Mouse (Mus musculus): ENCODE data around the gene Nsmce1. TPM values are rescaled to one million over a fixed set of nuclear protein-coding genes. Genes with fewer than 3 reads are reported as not detected.

The Nsmce1 gene
- polyA plus RNA-seq (2016; fragmentation: Nextera tagmentation; extraction: Ambion mirVana), result 114 and 122 TPM in 2 replicates

DNA sequence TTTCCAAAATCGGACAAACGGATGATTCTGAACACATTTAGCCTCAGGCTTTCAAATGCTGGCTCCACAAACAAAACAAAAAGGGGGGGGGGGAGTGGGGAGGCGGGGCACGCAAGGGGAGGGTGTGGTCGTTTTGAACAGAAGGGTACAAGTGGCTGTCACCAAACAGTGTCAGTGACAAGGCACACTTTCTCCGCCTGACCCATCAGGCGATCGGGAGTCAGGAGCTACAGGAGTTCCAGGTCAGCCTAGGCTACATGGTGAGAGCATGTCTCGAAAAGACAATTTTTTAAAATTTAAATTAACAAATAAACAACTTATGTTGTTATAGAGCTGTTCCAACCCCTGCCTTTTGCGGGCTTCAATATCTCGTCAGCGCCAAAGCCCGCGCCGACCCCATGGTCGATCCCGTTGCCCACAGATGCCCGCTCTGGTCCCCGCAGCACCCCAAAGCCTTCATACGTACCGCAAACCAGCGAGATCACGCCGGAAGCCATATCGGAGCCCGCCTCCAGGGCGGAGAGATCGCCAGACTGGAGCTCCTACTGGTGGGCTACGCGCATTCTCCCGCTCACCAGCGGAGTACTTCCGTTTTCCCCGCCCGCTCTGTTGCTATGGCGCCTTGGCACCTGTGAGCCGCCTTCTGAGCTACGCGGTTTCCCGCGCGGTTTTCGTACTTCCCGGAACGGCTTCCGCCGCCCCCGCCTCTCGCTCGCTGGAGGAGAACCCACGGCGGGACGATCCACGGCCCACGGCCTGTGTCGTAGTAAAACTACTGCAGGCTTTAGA is at the start of gene Nsmce1:
Gene Nsmce1 (minus strand): TSS at position 650 of the 789 bp plus-strand sequence.
- H3K27ac ChIP-seq, result peak within 1 kb of the TSS; percentile 88
- H3K4me3 ChIP-seq (replicated peaks), result peak within 1 kb of the TSS; percentile 58
- no peaks in the 10 kb centered on the region for H3K9me3 ChIP-seq
- H3K9ac ChIP-seq (replicated peaks), result peak within 1 kb of the TSS; percentile 71
- under 1% methylated on average over 56 of the region's 56 CpGs for WGBS
- H3K4me2 ChIP-seq, result peak within 1 kb of the TSS; percentile 74
- no peaks in the 10 kb centered on the region for H3K27me3 ChIP-seq
- H3K36me3 ChIP-seq, result peaks cover 3% of the 10 kb centered on the region; the same call in 1 of the 2 replicates
- ATAC-seq (ENCODE audit: insufficient number of reproducible peaks, insufficient read depth, low FRiP score, low TSS enrichment, low read depth), result peak; percentile 98
- H3K4me1 ChIP-seq (replicated peaks), result peaks cover 12% of the 10 kb centered on the region

DNA sequence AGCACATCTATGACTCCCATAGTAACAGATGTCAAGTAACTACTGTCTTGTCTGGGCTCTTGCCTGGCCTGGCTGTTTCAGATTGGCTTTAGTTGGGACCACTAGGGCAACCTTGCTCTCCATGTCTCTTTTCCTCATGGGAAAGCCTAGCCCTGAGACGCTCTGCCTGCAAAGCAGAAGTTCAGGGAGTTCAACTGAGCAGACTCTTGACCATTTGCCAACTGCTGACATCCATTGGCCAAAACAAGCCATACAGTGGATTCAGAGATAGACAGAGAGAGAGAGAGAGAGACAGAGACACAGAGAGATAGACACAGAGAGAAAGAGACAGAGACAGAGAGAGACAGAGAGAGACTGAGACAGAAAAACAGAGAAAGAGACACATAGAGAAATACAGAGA is 49.6 kb upstream of the Nsmce1 start:
- H3K4me2 ChIP-seq, result no peak overlapping the region
- no peak overlapping the region for H3K9ac ChIP-seq (replicated peaks)
- H3K4me3 ChIP-seq (replicated peaks), result no peak overlapping the region
- ATAC-seq (ENCODE audit: insufficient number of reproducible peaks, insufficient read depth, low FRiP score, low TSS enrichment, low read depth), result no peak
- WGBS, result 97% methylated on average over 1 of the region's 1 CpGs
- H3K9me3 ChIP-seq, result no peaks in the 10 kb centered on the region
- peaks cover 9% of the 10 kb centered on the region; the same call in 1 of the 2 replicates for H3K4me1 ChIP-seq (replicated peaks)
- no peaks in the 10 kb centered on the region for H3K27me3 ChIP-seq
- H3K27ac ChIP-seq, result no peak overlapping the region
- no peaks in the 10 kb centered on the region for H3K36me3 ChIP-seq

- Histone ChIP-seq H3K36me3 (no peaks in the 10 kb centered on the region), H3K4me2 (no peak overlapping the region), H3K27ac (no peak overlapping the region), H3K9ac (replicated peaks) (no peak overlapping the region), H3K4me1 (replicated peaks) (peaks cover 9% of the 10 kb centered on the region; the same call in 1 of the 2 replicates), H3K9me3 (peaks cover 3% of the 10 kb centered on the region; the same call in 1 of the 2 replicates), H3K4me3 (replicated peaks) (no peak overlapping the region), H3K27me3 (no peaks in the 10 kb centered on the region)
- ATAC-seq (ENCODE audit: insufficient number of reproducible peaks, insufficient read depth, low FRiP score, low TSS enrichment, low read depth), result no peak
- 88% methylated on average over 3 of the region's 3 CpGs for WGBS
Measured at GRCm38 (mm10) chr7:125539351-125539750, 48.0 kb upstream of the Nsmce1 start.

- H3K9me3 ChIP-seq, result no peaks in the 10 kb centered on the region
- H3K36me3 ChIP-seq, result no peaks in the 10 kb centered on the region
- no peak overlapping the region for H3K9ac ChIP-seq (replicated peaks)
- 78% methylated on average over 9 of the region's 9 CpGs for WGBS
- H3K4me1 ChIP-seq (replicated peaks), result no peaks in the 10 kb centered on the region
- no peaks in the 10 kb centered on the region; the same call in 1 of the 2 replicates for H3K27me3 ChIP-seq
- no peak overlapping the region for H3K4me2 ChIP-seq
- no peak overlapping the region for H3K27ac ChIP-seq
- no peak overlapping the region for H3K4me3 ChIP-seq (replicated peaks)
- ATAC-seq (ENCODE audit: insufficient number of reproducible peaks, insufficient read depth, low FRiP score, low TSS enrichment, low read depth), result no peak
Measured at GRCm38 (mm10) chr7:125527901-125528580, 36.6 kb upstream of the Nsmce1 start.

DNA sequence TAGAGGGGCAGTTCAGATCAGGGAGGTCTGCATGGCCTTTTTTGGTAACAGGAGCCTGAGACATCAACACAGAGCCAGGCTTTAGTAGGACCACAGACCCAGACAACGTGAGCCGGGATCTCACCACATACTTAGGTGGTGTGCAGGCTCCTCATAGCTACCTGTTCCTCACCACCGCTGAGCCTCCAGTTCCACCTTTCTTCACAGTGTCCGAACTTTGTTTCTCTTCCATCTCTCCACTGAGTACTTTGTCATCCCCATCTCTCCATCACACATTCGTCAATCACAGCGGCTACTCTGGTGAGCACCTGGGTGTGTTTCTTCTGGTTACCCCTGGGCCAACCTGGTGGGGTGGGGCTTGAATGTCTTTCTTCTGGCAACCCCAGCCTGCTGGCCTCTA is 35.8 kb upstream of the Nsmce1 start:
- no peak for ATAC-seq (ENCODE audit: insufficient number of reproducible peaks, insufficient read depth, low FRiP score, low TSS enrichment, low read depth)
- H3K4me2 ChIP-seq, result no peak overlapping the region
- H3K4me1 ChIP-seq (replicated peaks), result no peaks in the 10 kb centered on the region
- H3K4me3 ChIP-seq (replicated peaks), result no peak overlapping the region
- H3K36me3 ChIP-seq, result no peaks in the 10 kb centered on the region
- H3K9ac ChIP-seq (replicated peaks), result no peak overlapping the region
- H3K27ac ChIP-seq, result no peak overlapping the region
- H3K27me3 ChIP-seq, result no peaks in the 10 kb centered on the region; the same call in 1 of the 2 replicates
- WGBS, result 84% methylated on average over 6 of the region's 6 CpGs
- no peaks in the 10 kb centered on the region for H3K9me3 ChIP-seq

DNA sequence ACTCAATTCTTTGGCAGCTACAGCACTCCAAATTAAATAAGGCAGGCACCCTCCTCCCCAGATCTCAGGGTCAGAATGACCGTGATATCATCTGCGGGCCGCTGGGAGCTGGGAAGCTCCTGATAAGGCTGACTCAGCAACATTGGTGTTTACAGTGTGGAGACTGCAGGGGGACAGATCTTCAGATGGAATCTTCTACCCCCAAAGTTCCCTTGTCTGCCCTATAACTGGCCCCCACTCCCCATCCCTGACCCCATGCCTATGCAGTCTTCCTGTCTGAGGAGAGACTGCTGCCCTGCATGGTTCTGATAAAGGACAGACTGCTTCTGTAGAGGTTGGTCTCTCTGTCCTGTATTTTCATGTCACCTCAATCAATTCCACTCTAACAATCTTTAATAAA is 31.7 kb upstream of the Nsmce1 start:
- Histone ChIP-seq H3K27ac (no peak overlapping the region), H3K4me3 (replicated peaks) (no peak overlapping the region), H3K9me3 (no peaks in the 10 kb centered on the region; the same call in 1 of the 2 replicates), H3K36me3 (no peaks in the 10 kb centered on the region), H3K27me3 (no peaks in the 10 kb centered on the region; the same call in 1 of the 2 replicates), H3K9ac (replicated peaks) (no peak overlapping the region), H3K4me1 (replicated peaks) (no peaks in the 10 kb centered on the region), H3K4me2 (no peak overlapping the region)
- 84% methylated on average over 3 of the region's 3 CpGs for WGBS
- no peak for ATAC-seq (ENCODE audit: insufficient number of reproducible peaks, insufficient read depth, low FRiP score, low TSS enrichment, low read depth)

DNA sequence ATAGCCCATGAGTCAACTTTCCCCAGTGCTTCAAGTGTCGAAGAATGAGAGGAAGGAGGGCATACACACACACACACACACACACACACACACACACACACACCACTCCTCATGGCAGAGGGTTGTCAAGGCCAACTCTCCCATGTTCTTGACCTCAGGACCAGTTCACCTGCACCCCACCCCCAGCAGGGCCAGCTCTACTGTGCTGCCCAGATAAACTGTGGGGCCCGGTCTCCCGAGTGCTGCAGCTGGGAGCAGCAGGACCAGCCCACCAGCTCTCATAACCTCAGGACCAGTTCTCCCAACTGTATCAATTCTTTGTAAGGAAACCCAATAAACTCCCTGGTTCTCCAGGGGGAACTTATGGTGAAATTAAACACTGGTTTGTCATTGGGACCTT is 28.3 kb upstream of the Nsmce1 start:
- no peak for ATAC-seq (ENCODE audit: insufficient number of reproducible peaks, insufficient read depth, low FRiP score, low TSS enrichment, low read depth)
- Histone ChIP-seq H3K9me3 (no peaks in the 10 kb centered on the region; the same call in 1 of the 2 replicates), H3K27me3 (no peaks in the 10 kb centered on the region), H3K4me2 (no peak overlapping the region), H3K36me3 (no peaks in the 10 kb centered on the region), H3K9ac (replicated peaks) (no peak overlapping the region), H3K4me1 (replicated peaks) (no peaks in the 10 kb centered on the region), H3K4me3 (replicated peaks) (no peak overlapping the region), H3K27ac (no peak overlapping the region)
- 73% methylated on average over 3 of the region's 3 CpGs for WGBS

- Histone ChIP-seq H3K27me3 (no peaks in the 10 kb centered on the region), H3K9me3 (no peaks in the 10 kb centered on the region; the same call in 1 of the 2 replicates), H3K27ac (no peak overlapping the region), H3K36me3 (no peaks in the 10 kb centered on the region), H3K4me1 (replicated peaks) (no peaks in the 10 kb centered on the region), H3K4me2 (no peak overlapping the region), H3K4me3 (replicated peaks) (no peak overlapping the region), H3K9ac (replicated peaks) (no peak overlapping the region)
- ATAC-seq (ENCODE audit: insufficient number of reproducible peaks, insufficient read depth, low FRiP score, low TSS enrichment, low read depth), result no peak
- 75% methylated on average over 6 of the region's 6 CpGs for whole genome bisulfite sequencing
Measured at GRCm38 (mm10) chr7:125517470-125517869, 26.1 kb upstream of the Nsmce1 start.

DNA sequence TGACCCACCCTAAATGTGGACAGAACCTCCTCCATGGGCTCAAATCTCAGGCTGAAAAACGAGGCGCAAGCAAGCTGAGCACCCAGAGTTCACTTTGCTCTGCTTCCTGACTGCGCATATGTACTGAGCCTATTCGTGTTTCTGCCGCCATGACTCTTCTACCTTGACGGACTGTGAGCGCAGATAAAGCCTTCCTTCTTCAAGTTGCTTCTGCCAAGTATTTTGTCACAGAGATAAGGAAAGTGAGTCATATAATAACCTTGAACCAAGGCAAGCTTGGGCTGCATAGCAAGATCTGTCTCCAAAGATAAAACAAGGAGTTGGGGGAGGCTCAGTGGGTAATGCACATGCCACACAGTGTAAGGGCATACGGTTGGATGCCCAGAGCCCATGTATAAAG is 25.3 kb upstream of the Nsmce1 start:
- Histone ChIP-seq H3K9ac (replicated peaks) (no peak overlapping the region), H3K4me2 (no peak overlapping the region), H3K4me3 (replicated peaks) (no peak overlapping the region), H3K9me3 (no peaks in the 10 kb centered on the region; the same call in 1 of the 2 replicates), H3K36me3 (no peaks in the 10 kb centered on the region), H3K27me3 (no peaks in the 10 kb centered on the region), H3K4me1 (replicated peaks) (no peaks in the 10 kb centered on the region), H3K27ac (no peak overlapping the region)
- ATAC-seq (ENCODE audit: insufficient number of reproducible peaks, insufficient read depth, low FRiP score, low TSS enrichment, low read depth), result no peak
- 88% methylated on average over 8 of the region's 8 CpGs for WGBS

DNA sequence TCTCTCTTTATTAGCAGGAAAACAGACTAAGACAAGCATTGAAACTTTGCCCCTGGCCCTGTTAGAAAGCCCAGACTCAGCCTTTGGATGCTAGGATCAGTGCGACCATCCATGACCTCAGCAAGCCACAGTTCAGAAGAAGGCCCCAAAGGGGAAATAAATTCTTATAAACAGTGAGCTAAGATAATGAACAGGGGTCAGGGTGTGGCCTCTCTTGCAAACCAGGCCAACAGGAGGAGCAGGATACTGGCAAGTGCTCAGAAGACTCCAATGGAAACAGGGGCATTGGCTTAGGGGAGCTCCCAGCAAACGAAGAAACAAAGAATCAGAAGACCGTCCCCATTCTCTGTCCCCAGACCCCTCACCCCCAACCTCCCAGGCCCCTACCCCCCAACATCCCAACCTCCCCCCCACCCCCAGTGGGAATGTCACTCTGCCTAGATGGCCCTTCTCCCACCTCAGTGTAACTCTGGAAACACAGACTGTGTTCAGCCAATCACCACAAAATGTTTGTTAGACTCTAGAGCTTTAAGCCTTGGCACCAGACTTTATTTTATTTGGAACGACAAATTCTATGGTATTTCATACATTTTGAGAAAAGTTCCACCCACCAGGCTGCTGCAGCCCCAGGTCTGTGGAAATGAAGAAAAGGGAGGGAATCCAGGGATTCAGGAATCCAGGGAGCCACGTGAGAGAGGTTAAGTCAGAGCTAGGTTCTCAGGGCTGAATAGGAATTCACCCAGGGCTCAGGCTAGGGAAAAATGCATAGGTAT is 23.9 kb upstream of the Nsmce1 start:
- Histone ChIP-seq H3K27me3 (no peaks in the 10 kb centered on the region), H3K27ac (no peak overlapping the region), H3K9me3 (no peaks in the 10 kb centered on the region; the same call in 1 of the 2 replicates), H3K4me2 (no peak overlapping the region), H3K4me3 (replicated peaks) (no peak overlapping the region), H3K36me3 (no peaks in the 10 kb centered on the region), H3K9ac (replicated peaks) (no peak overlapping the region), H3K4me1 (replicated peaks) (no peaks in the 10 kb centered on the region)
- 78% methylated on average over 5 of the region's 5 CpGs for whole genome bisulfite sequencing
- ATAC-seq (ENCODE audit: insufficient number of reproducible peaks, insufficient read depth, low FRiP score, low TSS enrichment, low read depth), result no peak

DNA sequence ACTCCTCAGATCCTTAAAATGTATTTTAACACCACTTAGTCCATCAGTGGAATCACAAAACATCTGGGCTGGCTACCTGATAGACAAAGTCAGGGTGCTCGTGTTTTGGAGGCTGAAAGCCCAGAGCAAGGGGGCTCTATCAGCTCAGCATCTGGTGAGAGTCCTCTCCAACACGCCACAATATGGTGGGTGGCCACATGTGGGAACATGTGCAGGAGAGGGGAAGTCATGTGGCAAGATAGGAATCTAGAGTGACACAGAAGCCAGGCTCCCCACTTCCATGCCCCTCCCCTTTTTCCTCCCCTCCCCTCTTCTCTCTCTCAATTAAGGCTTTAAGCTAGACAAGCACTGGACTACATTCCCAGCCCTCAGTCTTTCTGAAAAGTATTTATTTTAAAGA is 20.5 kb upstream of the Nsmce1 start:
- Histone ChIP-seq H3K27ac (no peak overlapping the region), H3K4me2 (no peak overlapping the region), H3K9me3 (no peaks in the 10 kb centered on the region), H3K4me3 (replicated peaks) (no peak overlapping the region), H3K9ac (replicated peaks) (no peak overlapping the region), H3K36me3 (no peaks in the 10 kb centered on the region), H3K27me3 (no peaks in the 10 kb centered on the region), H3K4me1 (replicated peaks) (no peaks in the 10 kb centered on the region)
- WGBS, result 52% methylated on average over 2 of the region's 2 CpGs
- no peak for ATAC-seq (ENCODE audit: insufficient number of reproducible peaks, insufficient read depth, low FRiP score, low TSS enrichment, low read depth)

Measured in limb, embryonic 12.5 days (tissue).